Mouse (Mus musculus): ENCODE measurements at regions not wholly inside any gene's neighbourhood (a gene's known extent, or its start where the extent isn't known, plus 50 kb on each side); places are given as distances from the start of the nearest gene placed in this dataset.
"Not testable (repeated sequence)": the region's sequence is repeated elsewhere in the genome, so short reads cannot be mapped to it uniquely, and the experiment has no call there.

DNA sequence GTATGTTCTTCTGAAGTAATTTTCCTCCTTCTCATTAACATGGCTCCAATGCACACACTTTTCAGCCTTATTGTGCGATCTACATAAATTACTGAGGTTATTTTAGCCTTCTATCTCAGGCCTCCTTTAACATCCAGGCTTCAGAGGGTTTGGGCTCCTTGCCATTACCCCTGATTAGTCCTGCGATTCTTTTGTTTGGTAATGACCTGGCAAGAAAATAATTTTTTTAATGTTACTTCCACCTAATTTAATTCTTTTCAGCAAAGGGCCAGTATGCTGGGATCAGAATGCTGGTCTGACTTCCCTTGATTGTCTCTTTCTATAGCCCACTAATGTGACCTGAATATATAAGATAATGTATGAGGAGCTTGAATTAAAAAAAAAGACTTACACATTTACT lies 739.4 kb downstream of the Tbl1xr1 start:
- DNase-seq (ENCODE audit: extremely low spot score in 1 of 2, low spot score in 1 of 2), result no peak

DNA sequence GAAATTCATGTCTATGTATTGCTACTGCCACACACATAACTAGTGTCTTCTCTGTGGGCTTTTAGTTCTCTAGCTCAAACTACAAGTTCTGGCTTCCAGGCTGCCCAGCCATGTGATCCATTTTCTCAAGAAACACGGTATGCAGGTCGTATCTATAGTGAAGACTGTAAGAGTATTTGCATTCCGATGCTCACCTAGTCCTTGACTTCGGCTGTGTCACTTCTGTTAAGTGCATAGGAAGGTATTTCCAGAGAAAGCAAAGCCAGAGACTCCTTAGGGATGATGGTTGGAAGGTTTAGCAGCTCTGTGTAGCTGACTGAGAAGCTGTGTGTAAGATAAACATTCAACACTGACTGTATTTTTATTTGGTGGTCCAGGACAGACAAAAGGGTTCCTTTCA lies 750.0 kb downstream of the Tbl1xr1 start:
- DNase-seq (ENCODE audit: extremely low spot score in 1 of 2, low spot score in 1 of 2), result no peak

- no peak for DNase-seq (ENCODE audit: extremely low spot score in 1 of 2, low spot score in 1 of 2)
Measured at GRCm38 (mm10) chr3:22838986-22839385, 762.5 kb downstream of the Tbl1xr1 start.

GRCm38 (mm10) chr3:22850474-22850873 lies 774.0 kb downstream of the Tbl1xr1 start:
- DNase-seq (ENCODE audit: extremely low spot score in 1 of 2, low spot score in 1 of 2), result no peak

DNA sequence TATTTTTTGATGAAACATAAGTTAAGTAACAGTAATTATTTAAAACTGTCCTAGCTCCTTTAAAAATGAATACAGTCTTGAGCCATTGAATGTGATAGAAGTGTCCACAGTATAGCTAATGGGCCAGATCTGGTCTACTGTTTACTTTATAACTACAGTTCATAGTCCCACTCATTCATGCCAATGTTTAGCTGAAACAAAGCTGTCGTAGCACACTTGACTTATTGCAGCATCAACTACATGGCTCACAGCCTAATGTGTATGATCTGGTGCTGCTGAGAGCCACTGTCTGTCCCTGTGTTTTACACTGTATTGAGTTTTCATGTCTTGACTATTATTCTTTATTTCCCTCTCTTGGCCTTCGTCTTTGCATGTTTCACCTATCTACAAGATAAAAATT lies 787.1 kb downstream of the Tbl1xr1 start:
- DNase-seq (ENCODE audit: extremely low spot score in 1 of 2, low spot score in 1 of 2), result no peak

DNA sequence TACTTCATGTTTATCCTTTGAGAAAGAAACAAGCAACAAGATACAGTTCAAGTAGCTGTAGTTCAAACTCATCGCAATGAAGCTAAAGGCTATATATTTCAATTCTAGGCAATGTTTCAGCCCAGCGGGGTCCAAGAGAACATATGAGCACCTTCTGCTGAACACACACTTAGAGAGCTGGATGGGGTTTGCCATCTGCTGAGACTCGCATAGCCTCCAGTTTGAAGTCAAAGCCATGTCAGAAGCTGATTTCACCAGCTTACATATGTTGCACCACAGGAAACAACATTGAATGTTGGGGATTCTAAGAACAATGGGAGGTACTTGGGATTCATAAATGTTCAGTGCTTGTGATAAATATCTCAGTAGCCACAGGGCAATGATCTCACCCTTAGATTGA lies 801.4 kb downstream of the Tbl1xr1 start:
- DNase-seq (ENCODE audit: extremely low spot score in 1 of 2, low spot score in 1 of 2), result no peak

DNA sequence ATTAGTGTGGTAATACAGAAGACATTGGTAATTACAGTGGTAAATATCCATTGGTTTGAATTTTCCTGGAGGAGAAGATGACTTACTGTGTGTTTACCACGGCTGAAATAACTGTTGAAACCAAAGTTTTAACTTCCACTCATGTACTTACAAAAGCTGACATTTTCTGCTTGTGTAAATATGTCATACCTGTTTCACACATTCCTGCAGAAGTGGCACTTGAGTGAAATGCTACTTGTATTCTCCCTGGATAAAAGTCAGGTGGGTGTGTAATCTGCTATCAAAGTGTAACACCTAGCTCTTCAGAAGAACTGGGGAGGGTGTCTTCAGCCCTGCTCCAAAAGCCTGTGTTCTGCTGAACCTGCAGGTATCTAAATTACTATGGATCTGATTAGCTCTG lies 816.3 kb downstream of the Tbl1xr1 start:
- DNase-seq (ENCODE audit: extremely low spot score in 1 of 2, low spot score in 1 of 2), result no peak

DNA sequence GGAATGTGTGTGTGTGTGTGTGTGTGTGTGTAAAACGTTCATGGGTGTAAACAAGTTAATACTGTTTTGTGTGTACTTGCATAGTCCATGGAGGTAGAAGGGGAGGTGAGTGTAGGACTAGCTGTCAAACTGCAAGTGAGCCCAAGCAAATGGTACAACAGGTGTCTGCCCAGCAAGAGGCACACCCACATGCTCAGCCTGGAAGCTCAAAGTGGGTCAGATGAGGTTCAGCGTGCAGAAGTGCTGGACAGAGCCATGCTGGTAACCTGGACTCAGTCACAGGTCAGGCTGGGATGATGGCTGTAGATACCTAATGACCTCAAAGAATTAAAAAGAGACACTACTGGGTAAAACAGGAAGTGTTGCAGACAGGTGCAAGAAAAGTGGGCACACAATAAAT lies 821.2 kb downstream of the Tbl1xr1 start:
- DNase-seq (ENCODE audit: extremely low spot score in 1 of 2, low spot score in 1 of 2), result no peak

DNA sequence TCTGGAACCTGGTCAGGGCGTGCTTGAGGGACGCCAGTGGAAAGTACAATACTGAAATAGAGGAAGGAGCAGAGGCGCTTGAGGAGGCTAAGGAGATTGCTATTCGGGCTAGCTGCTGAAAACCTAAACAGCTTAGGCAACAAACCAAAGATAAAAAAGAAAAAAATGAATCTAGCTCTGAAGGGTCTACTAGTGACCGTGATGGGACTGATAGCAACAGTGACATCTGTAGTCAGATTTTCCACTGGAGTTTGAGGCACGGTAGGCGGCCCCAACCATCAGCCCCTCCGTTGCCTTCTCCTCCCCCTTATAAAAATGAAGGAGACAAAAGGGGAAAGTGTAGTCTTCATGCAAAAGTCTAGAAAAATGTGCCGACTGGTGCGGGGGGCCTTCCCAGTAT lies 824.5 kb downstream of the Tbl1xr1 start:
- DNase-seq (ENCODE audit: extremely low spot score in 1 of 2, low spot score in 1 of 2), result no peak

- DNase-seq (ENCODE audit: extremely low spot score in 1 of 2, low spot score in 1 of 2), result no peak
Measured at GRCm38 (mm10) chr3:22928970-22929369, 852.5 kb downstream of the Tbl1xr1 start.

GRCm38 (mm10) chr3:22929762-22930519 lies 853.5 kb downstream of the Tbl1xr1 start:
- no peak for DNase-seq (ENCODE audit: extremely low spot score in 1 of 2, low spot score in 1 of 2)

- DNase-seq (ENCODE audit: extremely low spot score in 1 of 2, low spot score in 1 of 2), result not testable (repeated sequence)
Measured at GRCm38 (mm10) chr3:22945646-22946045, 869.2 kb downstream of the Tbl1xr1 start.

DNA sequence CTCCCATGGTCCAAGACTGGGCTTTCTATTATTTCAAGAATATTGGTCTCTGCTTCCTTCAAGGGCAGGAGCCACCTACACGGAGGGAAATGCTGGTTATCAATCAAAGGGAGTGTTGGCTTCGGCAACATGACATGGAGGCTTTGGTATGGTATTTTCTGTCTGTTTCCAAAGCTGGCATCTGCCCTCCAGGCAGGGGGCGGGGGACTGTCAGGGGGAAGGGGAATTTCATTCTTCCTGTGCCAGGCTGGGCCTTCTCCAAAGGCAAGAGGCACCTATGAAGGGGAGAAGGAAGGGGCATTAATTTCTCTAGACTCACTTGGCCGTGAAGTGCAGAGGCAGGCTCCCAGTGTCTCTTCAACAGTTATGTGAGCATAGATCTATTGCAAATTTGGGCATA lies 870.7 kb downstream of the Tbl1xr1 start:
- DNase-seq (ENCODE audit: extremely low spot score in 1 of 2, low spot score in 1 of 2), result no peak

GRCm38 (mm10) chr3:22948168-22948768 lies 871.8 kb downstream of the Tbl1xr1 start:
- no peak for DNase-seq (ENCODE audit: extremely low spot score in 1 of 2, low spot score in 1 of 2)

DNA sequence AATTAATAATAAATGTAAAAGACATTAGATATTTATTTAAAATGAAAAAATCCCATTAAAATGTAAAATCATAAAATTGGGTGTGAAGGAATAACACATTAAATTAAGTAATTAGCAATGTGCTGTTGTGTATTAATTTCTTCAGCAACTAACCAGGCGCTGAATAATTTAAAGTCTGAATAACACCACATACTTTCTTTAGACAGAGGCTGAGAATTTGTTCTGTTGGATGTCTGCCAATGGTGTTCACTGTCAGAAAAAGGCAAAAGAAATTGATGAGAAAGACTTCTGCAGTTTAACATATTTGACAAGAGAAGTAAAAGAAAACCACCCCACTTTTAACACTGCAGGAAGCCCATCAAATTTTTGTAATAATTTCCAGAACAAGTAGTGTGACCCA lies 881.0 kb downstream of the Tbl1xr1 start:
- no peak for DNase-seq (ENCODE audit: extremely low spot score in 1 of 2, low spot score in 1 of 2)

DNA sequence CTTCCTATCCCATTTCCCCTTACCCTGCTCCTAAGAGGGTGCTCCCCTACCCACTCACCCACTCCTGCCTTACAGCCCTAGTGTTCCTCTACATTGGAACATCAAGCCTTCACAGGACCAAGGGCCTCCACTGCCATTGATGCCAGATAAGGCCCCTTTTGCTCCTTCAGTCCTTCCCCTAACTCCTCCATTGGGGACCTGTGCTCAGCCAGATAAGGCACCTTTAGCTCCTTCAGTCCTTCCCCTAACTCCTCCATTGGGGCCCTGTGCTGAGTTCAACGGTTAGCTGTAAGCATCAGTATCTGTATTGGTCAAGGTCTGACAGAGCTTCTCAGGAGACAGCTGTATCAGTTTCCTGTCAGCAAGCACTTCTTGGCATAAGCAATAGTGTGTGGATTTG lies 896.2 kb downstream of the Tbl1xr1 start:
- DNase-seq (ENCODE audit: extremely low spot score in 1 of 2, low spot score in 1 of 2), result no peak

GRCm38 (mm10) chr3:22976801-22977200 lies 900.3 kb downstream of the Tbl1xr1 start:
- no peak for DNase-seq (ENCODE audit: extremely low spot score in 1 of 2, low spot score in 1 of 2)

DNA sequence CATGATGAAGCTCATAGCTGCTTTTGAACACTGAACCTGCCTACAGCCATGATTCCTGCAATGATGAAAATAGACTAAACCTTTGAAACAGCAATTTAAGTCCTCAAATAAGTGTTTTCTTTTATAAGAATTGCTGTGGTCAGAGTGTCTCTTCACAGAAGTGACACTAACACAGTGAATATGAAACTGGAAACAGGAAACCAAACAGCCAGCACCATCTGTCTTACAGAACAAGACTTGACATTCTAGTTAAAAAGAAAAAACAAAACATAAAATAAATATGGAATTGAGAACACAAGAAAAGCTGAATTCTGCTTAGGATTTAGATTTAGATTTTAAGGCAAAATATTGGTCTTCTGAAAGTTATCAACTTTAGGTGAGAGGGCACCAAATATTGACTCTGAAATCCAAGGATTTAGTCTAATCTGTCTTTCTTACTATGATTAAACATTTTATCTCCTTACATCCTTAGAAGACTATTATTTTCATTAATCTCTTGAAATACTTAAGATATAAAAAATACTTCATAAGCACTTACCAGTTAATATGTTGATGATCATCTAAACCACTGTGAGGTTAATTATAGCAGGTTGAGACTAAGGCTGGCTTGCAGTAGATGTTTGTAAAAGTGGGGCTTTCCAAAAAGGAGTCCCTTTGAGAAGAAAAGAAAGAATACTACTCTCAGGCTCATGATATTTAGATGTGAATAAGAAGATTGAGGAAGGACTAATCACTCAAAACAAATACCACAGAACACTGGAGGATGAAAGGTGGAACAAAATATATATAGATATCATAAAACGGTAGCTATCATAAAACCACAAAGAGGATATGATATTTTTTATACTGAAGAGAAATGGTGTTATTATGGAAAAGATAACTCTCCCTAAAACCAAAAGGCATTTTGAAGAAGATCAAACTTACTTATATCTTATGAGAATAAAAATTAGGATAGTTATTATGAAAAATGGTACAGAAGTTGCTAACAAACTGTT lies 903.7 kb downstream of the Tbl1xr1 start:
- no peak for DNase-seq (ENCODE audit: extremely low spot score in 1 of 2, low spot score in 1 of 2)

DNA sequence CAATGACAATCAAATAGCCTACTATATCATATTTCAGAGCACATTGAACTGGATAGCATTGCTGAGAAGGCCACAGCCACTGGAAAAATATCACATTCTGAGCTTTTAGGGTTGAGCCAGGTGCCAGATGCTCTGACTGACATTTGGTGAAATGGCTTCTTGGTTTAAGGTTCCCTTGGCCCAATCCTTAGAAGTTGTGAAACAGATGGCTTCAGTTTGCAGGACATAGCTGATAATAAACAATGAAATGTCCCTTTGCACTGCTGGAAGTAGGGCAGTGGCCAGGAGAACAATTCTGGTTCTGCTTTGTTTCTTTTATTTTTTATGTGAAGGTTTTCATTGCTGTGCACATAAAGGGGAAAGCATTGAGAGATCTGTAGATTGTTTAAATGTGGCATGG lies 906.0 kb downstream of the Tbl1xr1 start:
- DNase-seq (ENCODE audit: extremely low spot score in 1 of 2, low spot score in 1 of 2), result no peak

- no peak for DNase-seq (ENCODE audit: extremely low spot score in 1 of 2, low spot score in 1 of 2)
Measured at GRCm38 (mm10) chr3:22990136-22990820, 913.8 kb downstream of the Tbl1xr1 start.

GRCm38 (mm10) chr3:22995228-22995627 lies 918.8 kb downstream of the Tbl1xr1 start:
- DNase-seq (ENCODE audit: extremely low spot score in 1 of 2, low spot score in 1 of 2), result no peak

All from layer of hippocampus, postnatal 25 days (tissue).